Mouse (Mus musculus) E14TG2a.4 (cell line): ENCODE results near the gene Tgif2.

ENCODE experiments used
- CTCF ChIP-seq: conservative IDR thresholded peaks from 2 replicates; pipeline ENCODE4 v1.5.1; 2014; ENCODE audit warnings: low read length
- NANOG ChIP-seq: IDR thresholded peaks from 2 replicates; pipeline ENCODE4 v1.6.1; 2014; ENCODE audit warnings: borderline replicate concordance, low read length, mixed read lengths

DNA sequence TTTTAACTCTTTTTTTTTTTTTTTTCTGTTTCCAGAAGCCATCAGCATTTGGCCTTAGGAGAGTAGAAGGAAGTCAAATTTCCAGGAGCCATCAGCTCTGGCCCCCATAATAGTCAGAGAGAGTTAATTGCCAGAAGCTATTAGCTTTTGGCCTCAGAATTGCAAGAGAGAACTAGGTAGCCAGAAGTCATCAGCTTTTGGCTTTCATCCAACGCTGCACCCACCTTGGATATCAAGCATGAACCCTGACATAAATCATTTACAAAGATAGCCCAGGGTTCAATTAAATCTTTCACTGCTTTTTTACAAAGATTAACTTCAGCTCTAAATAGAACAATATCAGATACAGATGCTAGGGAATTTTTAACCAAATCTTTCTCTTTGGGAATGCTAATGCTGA, 41.3 kb upstream of the Tgif2 start:
- TF ChIP-seq CTCF (no peak), NANOG (no peak)
